Mouse (Mus musculus): ENCODE data around the gene Map3k4.

DNA sequence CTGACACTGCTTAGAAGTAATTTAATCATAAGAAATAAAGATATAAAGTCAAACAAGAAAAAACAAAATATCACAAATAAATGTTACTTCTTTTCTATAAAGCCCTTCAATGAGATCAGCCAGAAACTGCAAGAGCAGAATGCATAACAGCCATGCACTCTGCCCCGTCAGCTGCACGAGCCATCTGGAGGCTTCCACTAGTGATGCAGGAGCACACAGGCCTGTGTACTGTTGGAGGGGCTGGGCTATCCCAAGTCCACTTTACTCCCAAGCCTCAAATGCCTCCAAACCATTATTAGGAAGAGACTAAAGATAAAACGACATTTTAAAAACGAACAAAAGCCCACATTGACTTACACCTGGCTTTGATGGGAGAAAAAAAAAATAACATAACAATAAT is 50.5 kb downstream of the Map3k4 start:
- no peak for TF ChIP-seq POLR2A (IDR thresholded peaks at IDR 0.05; ENCODE audit: insufficient read length, low read depth)
- no peak for TF ChIP-seq MAX (IDR thresholded peaks at IDR 0.05; ENCODE audit: low read depth)
- no peak for TF ChIP-seq POLR2AphosphoS2 (IDR thresholded peaks at IDR 0.05; ENCODE audit: insufficient read length, low read depth)
- TF ChIP-seq SRF (IDR thresholded peaks at IDR 0.05; ENCODE audit: control insufficient read depth, insufficient read length, low read depth): no peak
- no peak for TF ChIP-seq TCF12 (IDR thresholded peaks at IDR 0.05; ENCODE audit: insufficient read depth, poor library complexity, severe bottlenecking)
- no peak for TF ChIP-seq MYOG (IDR thresholded peaks at IDR 0.05; ENCODE audit: control insufficient read depth in 1 of 3, insufficient read depth in 1 of 3, insufficient read length in 2 of 3, low read depth in 2 of 3)
- TF ChIP-seq USF1 (IDR thresholded peaks at IDR 0.05; ENCODE audit: low read depth): no peak
- no peak for TF ChIP-seq E2F4 (IDR thresholded peaks at IDR 0.05; ENCODE audit: insufficient read depth)
- no peak for TF ChIP-seq REST (IDR thresholded peaks at IDR 0.05; ENCODE audit: insufficient read depth, insufficient read length)
- TF ChIP-seq CEBPB (IDR thresholded peaks at IDR 0.05; ENCODE audit: insufficient read depth, poor library complexity, severe bottlenecking): no peak

Data from myocyte (in vitro differentiated cells).